Mouse (Mus musculus): ENCODE measurements around the gene Grk3.

The Grk3 gene

GRCm38 (mm10) chr5:112941001-112941400 lies 74.6 kb downstream of the Grk3 start:
- no peak for DNase-seq (ENCODE audit: extremely low spot score, low read depth, low spot score)

DNA sequence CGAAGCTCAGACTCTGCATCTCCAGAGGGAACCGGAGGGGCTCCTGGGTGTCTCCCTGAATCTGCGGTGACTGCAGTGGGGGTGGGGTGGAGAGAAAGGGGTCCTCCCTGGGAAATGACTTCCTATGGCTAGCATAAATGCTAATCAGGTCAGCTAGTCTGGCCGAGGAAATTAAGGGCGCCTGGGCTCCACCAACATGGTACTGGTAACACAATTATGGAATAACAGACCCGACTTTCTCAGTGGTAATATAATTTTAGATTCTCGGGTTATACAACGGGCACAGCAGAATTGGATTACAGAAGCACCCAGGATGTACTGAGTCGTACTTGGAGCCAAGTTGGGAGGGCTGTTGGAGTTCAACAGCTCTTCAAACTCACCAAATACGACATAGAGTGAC lies 79.0 kb downstream of the Grk3 start:
- DNase-seq (ENCODE audit: extremely low spot score, low read depth, low spot score) = no peak

GRCm38 (mm10) chr5:112935436-112935835 lies 80.2 kb downstream of the Grk3 start:
- no peak for DNase-seq (ENCODE audit: extremely low spot score, low read depth, low spot score)

DNA sequence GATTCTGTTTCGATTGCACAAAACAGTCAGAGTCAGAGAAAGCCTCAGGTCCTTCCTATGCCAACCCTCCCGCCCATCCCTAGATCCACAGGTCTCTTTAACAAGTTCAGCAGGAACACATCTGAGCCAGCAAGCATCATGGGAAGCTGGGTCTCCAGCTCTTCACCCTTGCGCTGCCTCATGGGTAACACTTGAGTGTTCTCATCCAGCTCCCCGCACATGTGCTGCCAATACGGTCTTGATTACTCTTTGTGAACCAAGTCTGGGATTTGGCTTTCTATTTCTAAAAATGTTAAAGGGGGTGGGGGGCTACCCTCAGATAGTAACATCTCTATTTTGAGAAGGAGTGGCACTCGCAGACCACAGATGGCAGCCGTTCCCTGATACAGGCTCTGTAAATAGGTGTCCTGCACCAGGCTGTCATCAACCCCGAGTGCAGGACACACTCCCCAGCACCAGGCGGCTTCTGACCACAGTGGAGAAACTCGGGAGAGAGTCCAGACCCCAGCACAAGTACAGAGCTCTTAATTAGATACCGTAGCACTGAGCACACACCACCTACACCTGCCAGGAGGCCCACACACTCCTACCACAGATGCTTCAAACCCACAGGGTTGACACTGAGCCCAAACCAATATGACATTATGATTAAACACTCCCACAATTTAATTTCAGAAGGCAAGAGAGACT lies 82.6 kb downstream of the Grk3 start:
- DNase-seq (ENCODE audit: extremely low spot score, low read depth, low spot score) = no peak

- no peak for DNase-seq (ENCODE audit: extremely low spot score, low read depth, low spot score)
Measured at GRCm38 (mm10) chr5:112931901-112932300, 83.7 kb downstream of the Grk3 start.

DNA sequence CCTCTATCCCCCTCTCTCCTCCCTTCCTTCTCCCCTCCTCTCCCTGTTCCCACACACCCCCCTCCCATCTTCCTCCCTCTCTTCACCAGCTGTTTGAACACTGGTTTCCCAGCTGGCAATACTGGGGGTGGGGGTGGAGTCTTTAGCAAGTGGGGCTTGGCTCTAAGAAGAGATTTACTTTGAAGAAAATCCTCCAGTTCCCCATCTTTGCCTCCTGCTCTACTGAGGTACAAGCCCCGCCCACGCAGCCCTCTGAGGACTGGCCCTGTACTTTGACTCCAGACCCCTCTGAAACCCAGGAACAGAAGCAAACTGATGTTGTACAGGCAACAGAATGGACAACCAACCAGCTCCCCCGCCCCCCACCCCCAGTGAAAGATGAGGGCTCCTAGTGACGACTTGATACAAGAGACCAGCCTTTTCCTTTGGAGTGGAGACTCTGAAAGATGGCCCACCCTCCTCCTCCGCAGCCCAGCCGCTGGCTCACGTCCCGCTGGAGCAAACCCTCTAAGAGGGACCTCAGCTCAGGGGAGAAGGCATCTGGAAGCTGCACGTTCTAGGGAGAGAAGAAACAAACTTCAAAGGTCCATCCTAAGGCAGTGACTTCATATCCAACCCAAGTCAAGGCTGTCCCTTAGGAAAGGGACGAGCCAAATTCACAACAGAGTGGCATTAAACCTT lies 87.2 kb downstream of the Grk3 start:
- DNase-seq (ENCODE audit: extremely low spot score, low read depth, low spot score) = no peak

DNA sequence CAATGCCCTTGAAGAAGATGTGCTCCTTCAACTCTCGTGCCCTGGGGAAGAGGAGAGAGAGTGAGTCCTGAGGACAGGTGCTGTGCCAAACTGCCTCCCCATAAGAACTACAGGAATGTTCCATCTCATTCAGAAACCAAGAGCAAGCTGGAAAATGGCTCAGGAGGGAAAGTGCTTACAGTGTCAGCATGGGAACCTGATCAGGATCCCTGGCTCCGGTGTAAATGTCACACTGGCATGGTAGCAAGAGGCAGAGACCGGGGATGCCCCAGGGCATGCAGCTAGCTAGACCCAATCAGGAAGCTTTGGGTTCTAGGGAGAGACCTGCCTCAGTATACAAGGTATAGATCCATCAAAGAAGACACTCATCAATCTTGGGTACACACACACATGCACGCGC lies 90.2 kb downstream of the Grk3 start:
- DNase-seq (ENCODE audit: extremely low spot score, low read depth, low spot score) = no peak

- DNase-seq (ENCODE audit: extremely low spot score, low read depth, low spot score) = no peak
Measured at GRCm38 (mm10) chr5:112924806-112925205, 90.8 kb downstream of the Grk3 start.

- no peak for DNase-seq (ENCODE audit: extremely low spot score, low read depth, low spot score)
Measured at GRCm38 (mm10) chr5:112923841-112924240, 91.8 kb downstream of the Grk3 start.

- DNase-seq (ENCODE audit: extremely low spot score, low read depth, low spot score) = no peak
Measured at GRCm38 (mm10) chr5:112921914-112922313, 93.7 kb downstream of the Grk3 start.

DNA sequence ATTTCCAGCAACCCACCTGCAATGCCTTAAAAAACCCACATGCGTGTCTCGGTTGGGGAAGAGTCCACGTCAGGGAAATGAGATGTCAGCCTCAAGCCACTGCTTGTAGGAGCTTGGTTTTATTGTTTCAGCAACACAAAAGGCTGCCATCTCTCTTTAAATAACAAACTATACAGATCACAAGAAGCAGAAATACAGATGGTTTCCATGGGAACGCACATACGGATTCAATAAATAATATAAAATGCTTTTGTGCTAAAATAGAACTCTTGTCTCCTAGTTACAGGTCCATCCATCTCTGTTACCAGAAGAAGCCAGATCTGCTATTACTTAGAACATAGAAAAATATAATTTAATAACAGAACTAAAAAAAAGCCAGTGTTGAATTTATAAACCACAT lies 105.2 kb downstream of the Grk3 start:
- DNase-seq (ENCODE audit: extremely low spot score, low read depth, low spot score) = no peak

GRCm38 (mm10) chr5:112908169-112908614 lies 107.4 kb downstream of the Grk3 start:
- DNase-seq (ENCODE audit: extremely low spot score, low read depth, low spot score) = no peak

DNA sequence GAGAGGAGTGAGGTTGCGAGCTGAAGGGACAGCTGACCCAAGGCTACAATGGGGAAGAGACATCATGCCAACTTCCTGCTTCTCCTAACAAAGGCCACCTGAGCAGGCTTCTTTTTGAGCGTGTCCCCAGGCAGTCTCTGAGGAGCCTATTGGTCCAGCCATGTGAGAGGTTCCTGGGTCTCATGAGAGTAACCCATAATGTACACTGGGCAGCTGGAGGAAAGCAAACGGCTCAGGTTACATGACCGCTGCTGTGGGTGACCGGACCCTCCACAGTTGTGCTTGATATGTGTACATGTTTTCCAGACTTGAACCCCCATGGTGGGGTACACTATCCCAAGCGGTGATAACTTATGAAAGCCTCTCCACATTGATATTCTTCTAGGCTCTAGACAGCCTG lies 108.1 kb downstream of the Grk3 start:
- no peak for DNase-seq (ENCODE audit: extremely low spot score, low read depth, low spot score)

DNA sequence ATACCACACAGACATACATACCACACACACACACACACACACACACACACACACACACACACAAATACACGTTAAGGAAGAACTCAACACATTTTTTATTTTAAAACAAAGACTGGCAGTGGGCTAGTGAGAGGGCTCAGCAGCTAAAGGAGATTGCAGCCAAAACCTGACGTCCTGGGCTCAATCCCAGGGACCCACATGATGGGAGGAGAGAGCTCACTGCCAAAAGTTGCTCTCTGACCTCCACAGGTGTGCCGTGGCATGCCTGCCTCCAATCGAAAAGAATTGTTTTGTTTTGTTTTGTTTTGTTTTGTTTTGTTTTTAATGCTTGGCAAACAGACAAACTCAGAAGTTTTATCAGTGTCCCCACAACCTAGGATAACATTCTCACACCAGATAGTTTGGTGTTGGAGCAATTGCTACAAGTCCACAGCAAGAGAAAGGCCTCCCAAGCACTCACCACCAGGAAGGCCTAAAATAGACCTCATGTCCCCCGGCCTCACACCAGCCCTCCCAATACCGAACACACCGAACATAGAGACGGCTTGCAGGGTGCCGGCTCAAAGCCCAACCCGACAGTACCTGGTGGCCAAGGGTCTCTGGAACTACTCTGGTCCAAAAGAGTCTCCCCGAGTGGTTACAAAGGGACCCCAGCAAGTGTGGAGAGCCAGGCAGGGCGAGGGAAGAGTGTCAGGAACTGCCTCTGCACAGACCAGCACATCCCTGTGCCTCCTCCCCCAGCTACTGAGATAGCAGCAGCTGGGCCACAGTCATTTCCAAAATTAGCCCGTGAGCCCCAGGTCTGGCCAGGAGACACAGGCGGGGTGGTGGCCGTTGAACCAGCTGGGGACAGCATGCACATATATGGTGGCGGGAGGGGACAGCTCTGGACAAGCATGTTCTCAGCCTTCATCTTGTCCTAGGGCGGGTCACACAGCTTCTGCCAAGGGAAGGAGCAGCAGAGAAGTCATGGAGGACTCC lies 119.6 kb downstream of the Grk3 start, which contains the start of gene Myo18b:
TSS of gene Myo18b (minus strand) at position 689 of the 981 bp plus-strand sequence.
- DNase-seq (ENCODE audit: extremely low spot score, low read depth, low spot score) = no peak

GRCm38 (mm10) chr5:112893462-112894060 lies 122.0 kb downstream of the Grk3 start:
- DNase-seq (ENCODE audit: extremely low spot score, low read depth, low spot score) = no peak

DNA sequence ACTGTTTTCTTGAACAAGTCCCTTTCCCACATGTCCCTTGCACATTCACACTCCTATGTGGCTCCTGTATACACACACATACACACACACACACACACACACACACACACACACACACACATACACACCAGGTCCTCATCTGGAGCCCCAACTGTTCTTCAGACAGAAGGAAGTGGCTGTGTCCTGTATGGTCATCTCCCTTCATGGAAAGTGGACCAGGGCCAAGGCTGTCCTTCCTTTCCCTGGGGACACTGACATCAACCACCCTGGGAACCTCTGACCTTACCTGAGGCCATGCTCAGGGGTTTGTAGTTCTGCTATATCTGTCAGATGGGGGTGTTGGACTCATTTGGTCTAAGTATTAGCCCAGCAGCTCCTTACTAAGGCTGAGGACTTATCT lies 123.2 kb downstream of the Grk3 start:
- no peak for DNase-seq (ENCODE audit: extremely low spot score, low read depth, low spot score)

GRCm38 (mm10) chr5:112888651-112889050 lies 126.9 kb downstream of the Grk3 start:
- DNase-seq (ENCODE audit: extremely low spot score, low read depth, low spot score) = no peak

DNA sequence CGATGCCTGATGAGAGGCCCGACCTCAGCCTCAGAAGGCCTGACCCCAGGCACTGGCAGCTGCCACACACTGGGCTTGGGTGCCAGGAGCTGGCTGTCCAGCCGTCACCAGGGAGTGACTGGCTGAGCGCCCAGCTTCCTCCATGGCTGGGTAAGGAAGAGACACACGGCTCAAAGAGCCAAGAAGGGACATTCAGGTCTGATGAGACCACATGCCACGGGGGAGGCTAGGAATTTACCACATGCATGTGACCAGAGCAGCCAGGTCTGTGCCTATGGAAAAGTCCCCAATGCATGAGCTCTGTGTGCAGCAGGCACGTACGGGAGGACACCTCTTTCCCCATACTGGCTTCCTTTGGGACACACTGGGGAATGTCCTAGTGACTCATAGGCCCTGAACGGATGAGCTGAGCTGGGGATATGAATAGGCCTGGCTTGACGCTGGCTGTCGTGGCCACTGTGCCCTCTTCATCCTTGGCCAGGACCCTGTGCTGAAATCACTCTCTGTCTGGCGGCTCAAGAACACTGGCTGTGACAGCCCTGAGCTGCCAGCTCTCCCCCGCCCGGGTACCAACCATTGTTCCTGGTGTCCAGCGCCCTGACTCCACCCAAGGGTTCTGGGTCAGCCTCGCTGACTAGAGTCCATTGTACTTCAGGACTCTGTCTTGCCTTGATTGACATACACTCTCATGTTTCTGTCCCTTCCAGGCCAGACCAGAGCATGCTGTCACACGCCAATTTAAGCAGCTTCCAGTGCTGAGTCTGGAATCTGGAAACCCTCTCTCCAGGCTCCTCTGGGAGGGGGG lies 128.7 kb downstream of the Grk3 start:
- DNase-seq (ENCODE audit: extremely low spot score, low read depth, low spot score) = no peak

DNA sequence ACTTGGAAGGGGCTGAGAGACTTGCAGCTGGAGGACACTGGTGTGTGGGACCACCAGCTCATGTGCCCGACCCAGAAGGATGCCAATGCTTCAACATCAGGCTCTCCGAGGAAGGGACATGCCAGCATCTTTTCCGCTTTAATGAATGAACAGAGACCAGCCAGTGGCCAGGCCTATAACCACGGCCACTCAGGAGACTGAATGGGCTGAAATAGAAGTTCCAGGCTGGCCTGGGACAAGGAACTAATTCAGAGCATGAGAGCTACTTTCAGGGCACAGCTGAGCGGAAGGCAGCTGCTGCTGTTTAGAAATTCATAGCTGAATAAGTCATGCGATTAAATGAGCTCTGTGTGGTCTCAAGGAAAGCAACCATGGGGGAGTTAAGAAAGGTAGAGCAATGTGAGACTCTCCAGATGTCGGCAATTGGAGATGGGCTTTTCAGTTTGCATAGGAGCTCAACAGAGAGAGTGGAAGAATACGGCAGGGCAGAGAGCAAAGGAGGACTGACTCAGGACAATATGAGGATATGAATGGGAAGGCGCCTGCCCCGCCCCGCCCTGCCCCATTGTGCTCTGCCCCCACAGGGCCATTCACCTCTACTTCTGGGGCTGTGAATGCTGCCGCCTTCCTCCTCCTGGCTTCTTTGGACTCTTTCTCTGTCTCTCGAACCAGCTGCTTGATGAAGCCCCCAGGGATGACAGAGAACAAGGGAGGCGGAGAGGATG lies 138.0 kb downstream of the Grk3 start:
- DNase-seq (ENCODE audit: extremely low spot score, low read depth, low spot score) = no peak
